In genomic region chr11:103359122-103359521, GRCm38 (mm10) we compare ENCODE assay signal across 7 mouse cellular contexts. TPM values are rescaled to one million over a fixed set of nuclear protein-coding genes. Genes with fewer than 3 reads are reported as not detected.
A peak's percentile ranks its signal among the peaks of the same experiment; 100 is the strongest.
DNase-seq lines count a peak whose midpoint lies in the region; ATAC-seq lines count a peak whose summit lies in the region.

No protein-coding gene starts in this region.

- H3K36me3 ChIP-seq in limb, embryonic 10.5 days: no peaks in the 10 kb centered on the region
- no peaks in the 10 kb centered on the region for H3K36me3 ChIP-seq in midbrain, embryonic 11.5 days (ENCODE audit: control insufficient read depth, insufficient read depth, low read length)

- H3K4me2 ChIP-seq in midbrain, embryonic 11.5 days: peak overlapping the region; percentile 14

- peak overlapping the region; percentile 30; the same call in 1 of the 2 replicates for H3K4me3 ChIP-seq in limb, embryonic 10.5 days
- no peak overlapping the region for H3K4me3 ChIP-seq in midbrain, embryonic 11.5 days (ENCODE audit: low read depth, low read length)

- H3K9ac ChIP-seq in midbrain, embryonic 11.5 days (ENCODE audit: low read length): no peak overlapping the region

- under 1% methylated on average over 22 of the region's 22 CpGs for WGBS in limb, embryonic 10.5 days
- under 1% methylated on average over 22 of the region's 22 CpGs for WGBS in midbrain, embryonic 11.5 days

- H3K9me3 ChIP-seq in limb, embryonic 10.5 days (replicated peaks): no peaks in the 10 kb centered on the region
- H3K9me3 ChIP-seq in midbrain, embryonic 11.5 days (ENCODE audit: control insufficient read depth, low read length): no peaks in the 10 kb centered on the region

- H3K27me3 ChIP-seq in limb, embryonic 10.5 days (ENCODE audit: low read depth, poor library complexity, severe bottlenecking): peaks cover 100% of the 10 kb centered on the region
- H3K27me3 ChIP-seq in midbrain, embryonic 11.5 days (ENCODE audit: control insufficient read depth, insufficient read depth, low read length): peaks cover 52% of the 10 kb centered on the region

- DNase-seq in ZHBTc4 (ENCODE audit: low read depth, low spot score): peak; percentile 93
- DNase-seq in cerebellum, postnatal 36 days: peak; percentile 68 to 70
- DNase-seq in gastrocnemius, postnatal 25 days: peak; percentile 56
- DNase-seq in limb, embryonic 10.5 days (ENCODE audit: low spot score): peak; percentile 84
- peak; percentile 97 for DNase-seq in midbrain, embryonic 11.5 days (ENCODE audit: low spot score, missing footprints)
- DNase-seq in spleen, adult 18-20 months: peak; percentile 65 to 74

- peak; percentile 64 for ATAC-seq in inflammation-experienced regulatory T-cells, adult 6 months
- peak; percentile 56 for ATAC-seq in midbrain, embryonic 11.5 days (ENCODE audit: low FRiP score)

- no peak overlapping the region for H3K27ac ChIP-seq in limb, embryonic 10.5 days
- H3K27ac ChIP-seq in midbrain, embryonic 11.5 days (ENCODE audit: low read depth, low read length): no peak overlapping the region

- H3K4me1 ChIP-seq in limb, embryonic 10.5 days: peaks cover 61% of the 10 kb centered on the region
- H3K4me1 ChIP-seq in midbrain, embryonic 11.5 days (ENCODE audit: control insufficient read depth, insufficient read depth, low read length): peaks cover 25% of the 10 kb centered on the region

RNA-seq across cellular contexts. Expression of gene Arhgap27, which starts 4.4 kb away (rescaled TPM):
- 1 to 10 TPM; 3.0 to 4.6 TPM for total RNA-seq in gastrocnemius, postnatal 25 days (2021)
- 10 to 100 TPM; 22.2 to 27.8 (median 25.8) TPM for polyA plus RNA-seq in inflammation-experienced regulatory T-cells, adult 6 months (2017; shearing (Covaris generic))
- polyA plus RNA-seq in limb, embryonic 10.5 days (2016; fragmentation: Nextera tagmentation; extraction: Ambion mirVana): 5.3 and 8.2 TPM in 2 replicates
- polyA plus RNA-seq in midbrain, embryonic 11.5 days (2014; fragmentation: Nextera tagmentation; extraction: Ambion mirVana): 2.4 and 2.8 TPM in 2 replicates

RNA-seq across cellular contexts. Expression of gene Plekhm1, which starts 53.4 kb away (rescaled TPM):
- total RNA-seq in gastrocnemius, postnatal 25 days (2021): 1 to 10 TPM; 9.3 to 9.4 TPM
- polyA plus RNA-seq in inflammation-experienced regulatory T-cells, adult 6 months (2017; shearing (Covaris generic)): 10 to 100 TPM in 2 of 3 experiments, 1 to 10 TPM in 1; 9.0 to 11.9 (median 10.0) TPM
- 7.6 and 8.2 TPM in 2 replicates for polyA plus RNA-seq in limb, embryonic 10.5 days (2016; fragmentation: Nextera tagmentation; extraction: Ambion mirVana)
- polyA plus RNA-seq in midbrain, embryonic 11.5 days (2014; fragmentation: Nextera tagmentation; extraction: Ambion mirVana): 6.4 and 7.6 TPM in 2 replicates
